Mouse (Mus musculus): ENCODE results near the gene Ercc6. TPM values are rescaled to one million over a fixed set of nuclear protein-coding genes. Genes with fewer than 3 reads are reported as not detected.

Gene Ercc6
- total RNA-seq, 1 experiment from 2014 or later = 23.0 TPM

GRCm38 (mm10) chr14:32509443-32509961, 3.8 kb upstream of the Ercc6 start:
- no peak for ATAC-seq (replicated peaks; ENCODE audit: insufficient number of reproducible peaks, low FRiP score, low TSS enrichment, poor library complexity, severe bottlenecking)

DNA sequence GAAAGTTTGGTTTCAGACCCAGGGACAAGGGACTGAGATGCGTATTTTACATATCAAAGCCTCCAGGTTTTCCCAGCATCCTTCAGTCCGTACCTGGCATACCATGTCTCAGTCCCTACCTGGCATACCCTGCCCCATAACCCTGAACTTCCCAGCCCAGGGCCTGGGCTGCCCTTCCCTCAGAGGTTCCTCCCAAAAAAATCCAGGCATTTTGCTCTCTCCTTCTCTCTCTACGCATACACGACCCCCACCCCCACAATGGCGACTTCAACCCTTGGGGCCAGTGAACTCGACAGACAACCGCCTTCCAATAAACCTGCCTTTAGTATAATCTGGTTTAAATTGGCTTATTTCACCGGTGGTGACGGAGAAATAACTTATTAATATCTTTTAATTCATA, 409 bp upstream of the Ercc6 start:
- no peak for ATAC-seq (replicated peaks; ENCODE audit: insufficient number of reproducible peaks, low FRiP score, low TSS enrichment, poor library complexity, severe bottlenecking)

DNA sequence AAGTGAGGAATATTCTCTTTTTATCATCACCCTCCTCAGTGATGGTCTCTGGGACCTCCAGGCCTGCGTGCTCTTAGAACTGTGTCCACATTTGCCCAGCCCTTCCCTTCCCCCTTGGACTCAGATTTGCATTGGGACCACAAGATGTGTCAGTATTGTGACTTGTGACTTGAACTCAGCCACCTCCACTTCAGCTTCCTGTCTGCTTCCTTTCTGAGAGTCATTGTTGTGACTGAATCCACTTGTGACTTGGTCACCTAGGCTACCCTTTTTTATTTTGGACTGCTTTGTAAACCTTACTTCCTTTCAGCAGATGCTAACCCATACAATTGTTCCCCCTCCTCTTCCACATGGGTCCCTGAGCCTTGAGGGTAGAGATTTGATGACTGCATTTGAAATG, 2.8 kb downstream of the Ercc6 start:
- no peak for ATAC-seq (replicated peaks; ENCODE audit: insufficient number of reproducible peaks, low FRiP score, low TSS enrichment, poor library complexity, severe bottlenecking)

DNA sequence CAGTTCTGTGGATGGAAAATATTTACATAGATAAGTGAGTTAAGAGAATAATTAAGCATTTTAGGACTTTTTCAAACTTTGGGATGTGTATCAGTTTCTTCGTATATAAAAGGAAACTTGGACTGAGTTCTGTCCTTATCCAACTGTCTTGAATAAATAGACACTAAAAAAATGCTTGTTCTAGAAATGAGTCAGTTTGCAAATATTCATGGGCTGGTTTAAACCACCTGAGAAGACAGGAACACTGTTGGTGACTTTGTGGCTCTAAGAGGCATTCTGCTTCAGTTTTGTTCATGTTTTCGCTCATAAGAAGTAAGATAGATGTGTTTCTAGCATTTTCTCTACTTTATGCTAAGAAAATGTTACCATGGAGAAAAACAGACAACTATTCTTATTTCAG, 5.2 kb downstream of the Ercc6 start:
- no peak for ATAC-seq (replicated peaks; ENCODE audit: insufficient number of reproducible peaks, low FRiP score, low TSS enrichment, poor library complexity, severe bottlenecking)

DNA sequence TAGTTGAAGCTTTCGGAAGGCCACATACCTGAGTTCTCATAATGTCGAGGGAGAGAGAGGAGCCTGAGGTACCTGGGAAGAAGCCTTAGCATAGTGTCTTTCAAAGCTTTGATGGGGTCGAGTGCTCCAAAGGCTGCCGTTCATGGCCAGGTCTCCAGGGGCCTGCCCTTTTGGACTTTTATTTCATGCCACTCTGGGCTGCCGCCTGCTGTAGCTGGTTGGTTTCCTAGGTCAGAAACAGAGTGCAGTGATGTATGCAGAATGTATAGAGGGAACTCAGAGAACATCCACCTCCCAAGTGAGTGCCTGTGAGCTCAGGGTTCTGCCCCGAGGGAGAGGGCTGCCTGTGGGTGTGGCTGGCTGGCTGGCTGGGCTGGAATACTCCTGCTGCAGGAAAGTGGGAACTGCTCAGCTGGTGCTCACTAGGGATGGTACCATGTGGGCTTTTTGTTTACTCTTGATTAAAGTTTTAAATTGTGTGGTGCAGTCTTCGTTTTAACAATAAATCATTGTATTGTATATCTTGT, 7.1 kb downstream of the Ercc6 start:
- ATAC-seq (replicated peaks; ENCODE audit: insufficient number of reproducible peaks, low FRiP score, low TSS enrichment, poor library complexity, severe bottlenecking) = no peak

GRCm38 (mm10) chr14:32522336-32522735, 9.0 kb downstream of the Ercc6 start:
- ATAC-seq (replicated peaks; ENCODE audit: insufficient number of reproducible peaks, low FRiP score, low TSS enrichment, poor library complexity, severe bottlenecking) = no peak

DNA sequence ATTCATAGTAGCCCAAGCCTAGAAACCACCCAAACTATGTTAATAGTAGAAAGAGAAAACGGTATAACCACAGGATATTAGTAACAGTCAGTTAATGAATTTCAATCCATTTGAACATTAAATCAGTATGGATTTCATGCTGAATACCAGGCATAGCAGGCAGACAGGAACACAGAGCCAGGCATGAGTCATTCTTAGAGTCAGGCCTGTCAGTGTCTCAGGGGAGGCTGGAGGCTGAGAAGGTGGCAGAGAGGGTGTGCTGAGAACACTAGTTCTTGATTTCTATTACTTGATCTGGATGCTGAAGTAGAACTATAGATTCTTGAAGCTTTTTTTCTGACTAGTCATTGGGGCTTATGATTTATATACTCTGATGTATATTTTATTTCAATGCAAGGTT, 10.8 kb downstream of the Ercc6 start:
- no peak for ATAC-seq (replicated peaks; ENCODE audit: insufficient number of reproducible peaks, low FRiP score, low TSS enrichment, poor library complexity, severe bottlenecking)

DNA sequence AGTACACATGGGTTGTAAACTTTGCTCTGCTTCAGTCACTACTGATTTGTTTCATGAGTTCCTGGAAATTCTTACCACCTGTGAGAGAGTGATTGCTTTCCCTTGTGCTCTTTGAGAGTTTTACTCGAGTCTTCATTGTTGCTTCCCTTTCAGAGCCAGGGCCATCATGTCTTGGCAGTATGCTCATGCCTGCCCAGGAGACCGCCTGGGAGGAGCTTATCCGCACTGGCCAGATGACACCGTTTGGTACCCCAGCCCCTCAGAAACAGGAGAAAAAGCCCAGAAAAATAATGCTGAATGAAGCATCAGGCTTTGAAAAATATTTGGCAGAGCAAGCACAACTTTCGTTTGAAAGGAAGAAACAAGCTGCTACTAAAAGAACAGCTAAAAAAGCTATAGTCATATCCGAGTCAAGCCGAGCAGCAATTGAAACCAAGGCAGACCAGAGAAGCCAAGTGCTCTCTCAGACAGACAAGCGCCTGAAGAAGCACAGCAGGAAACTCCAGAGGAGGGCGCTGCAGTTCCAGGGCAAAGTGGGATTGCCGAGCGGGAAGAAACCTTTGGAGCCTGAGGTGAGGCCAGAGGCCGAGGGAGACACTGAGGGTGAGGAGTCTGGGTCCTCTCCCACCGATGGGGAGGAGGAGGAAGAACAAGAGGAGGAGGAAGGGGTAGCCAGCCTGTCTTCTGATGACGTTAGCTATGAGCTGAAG, 12.8 kb downstream of the Ercc6 start:
- ATAC-seq (replicated peaks; ENCODE audit: insufficient number of reproducible peaks, low FRiP score, low TSS enrichment, poor library complexity, severe bottlenecking) = no peak

GRCm38 (mm10) chr14:32527211-32527610, 13.9 kb downstream of the Ercc6 start:
- no peak for ATAC-seq (replicated peaks; ENCODE audit: insufficient number of reproducible peaks, low FRiP score, low TSS enrichment, poor library complexity, severe bottlenecking)

GRCm38 (mm10) chr14:32529036-32529435, 15.7 kb downstream of the Ercc6 start:
- ATAC-seq (replicated peaks; ENCODE audit: insufficient number of reproducible peaks, low FRiP score, low TSS enrichment, poor library complexity, severe bottlenecking) = no peak

DNA sequence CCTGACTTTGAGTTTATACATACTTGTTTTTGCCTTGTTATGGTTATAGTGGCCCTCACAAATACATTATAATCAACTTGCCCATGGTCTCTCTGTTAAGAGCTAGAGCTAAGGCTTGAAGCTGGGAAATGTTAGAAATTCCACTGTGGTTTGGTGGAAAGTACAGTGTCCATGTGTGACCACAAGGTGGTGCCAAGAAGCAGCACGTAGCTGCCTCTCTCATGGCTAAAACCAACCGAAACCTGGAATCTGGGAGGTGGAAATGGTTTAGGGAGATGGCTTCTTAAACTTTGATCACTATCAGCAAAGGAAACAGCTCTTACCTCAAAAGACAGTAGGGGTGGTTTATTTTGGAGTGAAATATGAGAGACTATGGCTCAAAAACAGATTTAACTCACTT, 17.6 kb downstream of the Ercc6 start:
- ATAC-seq (replicated peaks; ENCODE audit: insufficient number of reproducible peaks, low FRiP score, low TSS enrichment, poor library complexity, severe bottlenecking) = no peak

DNA sequence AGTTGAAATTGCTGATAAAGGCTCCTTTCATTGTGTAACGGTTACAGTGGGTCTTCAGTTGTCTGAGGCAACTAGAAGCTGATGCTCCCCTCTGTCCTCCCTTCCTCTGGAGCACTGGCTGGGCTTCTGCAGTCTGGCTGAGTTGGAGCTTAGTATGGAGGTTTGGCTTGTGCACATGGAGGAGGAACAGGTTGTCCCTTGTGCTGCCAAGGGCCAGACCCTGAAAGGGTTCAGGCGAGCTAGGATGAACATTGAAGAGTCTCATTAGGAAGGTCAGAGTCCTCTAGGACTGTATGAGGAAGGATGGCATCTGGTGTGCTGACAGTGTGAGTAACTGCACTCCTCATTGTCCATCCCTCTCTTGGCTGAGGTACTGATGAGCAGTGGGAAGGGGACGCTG, 18.1 kb downstream of the Ercc6 start:
- ATAC-seq (replicated peaks; ENCODE audit: insufficient number of reproducible peaks, low FRiP score, low TSS enrichment, poor library complexity, severe bottlenecking) = no peak

DNA sequence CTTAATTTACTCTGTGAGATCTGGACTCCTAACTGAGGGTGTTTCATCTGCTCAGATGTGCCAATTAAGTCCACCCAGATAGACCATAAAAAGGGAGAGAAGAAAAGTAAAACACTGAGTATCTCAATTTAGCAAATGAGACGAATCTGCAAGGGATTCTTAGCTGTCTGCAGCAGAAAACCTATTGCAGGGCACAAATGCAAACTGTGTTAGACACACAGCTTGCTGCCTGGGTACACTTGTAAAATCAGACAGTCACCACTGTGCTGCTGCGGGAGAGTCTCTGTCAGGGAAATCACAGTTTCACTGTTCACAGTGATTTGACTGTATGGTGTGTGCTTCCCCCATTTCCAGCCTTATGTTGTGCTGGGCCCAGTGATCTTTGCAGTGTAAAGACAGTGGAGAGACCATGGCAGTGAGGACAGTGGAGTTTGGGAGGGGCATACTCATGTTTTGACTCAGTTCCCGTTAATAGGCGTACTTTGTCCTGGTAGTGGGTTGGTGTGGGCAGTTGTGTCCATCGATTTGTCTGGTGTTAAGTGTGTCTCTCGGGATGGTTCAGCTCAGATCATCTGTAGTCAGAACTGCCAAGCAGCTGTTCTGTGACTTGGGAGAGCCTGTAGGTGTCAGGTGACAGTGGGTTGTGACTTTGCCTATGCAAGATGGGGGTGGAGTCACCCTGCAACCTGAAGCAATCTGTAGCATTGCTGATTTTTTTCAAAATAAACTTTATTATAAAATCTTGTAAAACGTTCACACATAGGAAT, 19.2 kb downstream of the Ercc6 start:
- ATAC-seq (replicated peaks; ENCODE audit: insufficient number of reproducible peaks, low FRiP score, low TSS enrichment, poor library complexity, severe bottlenecking) = no peak

GRCm38 (mm10) chr14:32533148-32533520, 19.8 kb downstream of the Ercc6 start:
- ATAC-seq (replicated peaks; ENCODE audit: insufficient number of reproducible peaks, low FRiP score, low TSS enrichment, poor library complexity, severe bottlenecking) = no peak

DNA sequence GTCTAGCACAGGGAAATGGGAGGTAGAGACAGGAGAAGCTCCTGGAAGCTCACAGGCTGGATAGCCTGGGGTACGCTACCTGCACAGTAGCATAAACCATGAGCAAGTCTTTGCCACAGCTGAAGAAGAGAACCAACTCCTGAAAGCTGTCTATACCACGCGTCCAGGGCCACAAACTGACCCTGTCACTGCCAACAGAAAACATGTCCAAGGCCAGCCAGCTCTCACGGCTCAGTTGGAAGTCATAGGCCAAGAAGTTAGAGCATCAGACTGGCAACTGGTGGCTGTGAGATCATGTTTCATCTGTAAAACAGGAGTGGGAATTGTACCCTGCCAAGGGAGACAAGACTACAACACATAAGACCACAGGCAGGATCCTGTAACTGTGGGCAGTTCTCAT, 20.3 kb downstream of the Ercc6 start:
- ATAC-seq (replicated peaks; ENCODE audit: insufficient number of reproducible peaks, low FRiP score, low TSS enrichment, poor library complexity, severe bottlenecking) = no peak

DNA sequence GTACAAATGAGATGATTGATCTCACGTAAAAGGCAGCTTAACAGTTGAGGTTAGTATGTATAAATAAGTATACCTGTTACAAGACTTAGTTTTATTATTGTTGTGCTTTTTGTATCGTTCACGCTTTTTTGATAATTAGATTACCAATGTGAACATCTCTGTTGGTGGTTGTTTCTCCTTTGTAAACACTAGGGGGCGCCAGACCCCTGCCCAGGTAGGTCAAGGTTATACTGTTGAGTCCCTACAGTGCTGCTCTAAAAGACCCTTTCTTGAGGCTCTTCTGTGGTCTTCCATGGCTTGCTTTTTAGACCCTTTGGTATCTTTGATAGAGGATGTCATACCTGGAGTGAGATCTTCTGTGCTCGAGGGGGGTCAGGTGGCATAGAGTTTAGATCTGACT, 20.8 kb downstream of the Ercc6 start:
- ATAC-seq (replicated peaks; ENCODE audit: insufficient number of reproducible peaks, low FRiP score, low TSS enrichment, poor library complexity, severe bottlenecking) = no peak

DNA sequence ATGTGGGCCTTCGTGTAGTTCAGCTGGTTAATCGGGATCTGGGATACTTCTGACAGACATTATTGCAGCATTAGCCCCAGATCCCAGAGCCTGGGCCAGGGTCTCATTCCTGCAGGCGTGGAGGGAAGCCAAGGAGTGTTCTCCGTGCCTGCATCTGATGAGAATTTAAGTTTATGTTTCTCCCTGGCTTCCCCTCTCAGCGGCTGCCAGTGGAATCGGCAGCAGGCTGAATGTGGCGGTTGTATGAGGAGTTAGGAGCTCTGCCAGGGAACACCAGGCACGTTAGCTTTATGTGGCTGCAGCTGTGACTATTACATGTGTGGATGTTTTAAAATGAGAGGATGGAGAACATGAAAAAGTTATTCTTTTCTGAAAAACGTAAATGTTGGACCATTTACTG, 23.4 kb downstream of the Ercc6 start:
- ATAC-seq (replicated peaks; ENCODE audit: insufficient number of reproducible peaks, low FRiP score, low TSS enrichment, poor library complexity, severe bottlenecking) = no peak

- no peak for ATAC-seq (replicated peaks; ENCODE audit: insufficient number of reproducible peaks, low FRiP score, low TSS enrichment, poor library complexity, severe bottlenecking)
Observed at GRCm38 (mm10) chr14:32538115-32538514, 24.8 kb downstream of the Ercc6 start.

- no peak for ATAC-seq (replicated peaks; ENCODE audit: insufficient number of reproducible peaks, low FRiP score, low TSS enrichment, poor library complexity, severe bottlenecking)
Observed at GRCm38 (mm10) chr14:32543075-32543474, 29.8 kb downstream of the Ercc6 start.

- no peak for ATAC-seq (replicated peaks; ENCODE audit: insufficient number of reproducible peaks, low FRiP score, low TSS enrichment, poor library complexity, severe bottlenecking)
Observed at GRCm38 (mm10) chr14:32546676-32547075, 33.4 kb downstream of the Ercc6 start.

All from monocyte, adult 5-6 weeks (primary cell).